16 mouse cellular contexts compared by ENCODE assay signal in the genomic region with DNA sequence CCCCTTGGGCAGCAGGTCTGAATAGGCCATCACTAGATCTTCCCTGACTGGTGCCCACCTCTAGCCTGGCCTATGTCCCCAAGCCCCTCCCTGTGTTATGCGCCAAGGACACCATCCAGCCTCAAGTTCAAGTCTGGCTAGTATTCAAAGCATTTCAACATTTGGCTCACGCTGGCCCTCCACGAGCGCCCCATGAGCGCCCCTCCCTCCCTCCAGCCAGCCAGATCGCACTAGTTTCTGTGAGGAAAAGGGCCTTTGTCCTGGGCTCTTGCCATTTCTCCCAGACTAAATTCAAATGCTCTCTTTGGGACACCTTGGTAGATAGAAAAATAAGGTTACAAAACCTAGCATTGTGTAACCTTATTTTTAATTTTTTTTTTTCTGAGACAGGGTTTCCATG. TPM values are rescaled to one million over a fixed set of nuclear protein-coding genes. Genes with fewer than 3 reads are reported as not detected.
DNase-seq lines count a peak whose midpoint lies in the region; ATAC-seq lines count a peak whose summit lies in the region.
"Had no signal": no experiment of that assay in that cellular context is flagged by ENCODE, and none has a peak within 500 bp of the region (broad histone marks: within the 10 kb centered on the region; RNA-seq: fewer than 3 reads in every experiment).

No protein-coding gene starts in this region.

- no peak overlapping the region for H3K4me3 ChIP-seq in embryonic facial prominence, embryonic 13.5 days
- H3K4me3 ChIP-seq in embryonic facial prominence, embryonic 10.5 days: no peak overlapping the region
- no peak overlapping the region for H3K4me3 ChIP-seq in limb, embryonic 13.5 days
- no peak overlapping the region for H3K4me3 ChIP-seq in limb, embryonic 10.5 days
- no peak overlapping the region for H3K4me3 ChIP-seq in stomach, embryonic 16.5 days (replicated peaks; ENCODE audit: low read length)
- H3K4me3 ChIP-seq: erythroblast, embryonic 14.5 days; left cerebral cortex, adult 2 months; neural tube, embryonic 15.5 days had no signal

- DNase-seq in embryonic facial prominence, embryonic 10.5 days (ENCODE audit: low spot score): no peak
- DNase-seq in limb, embryonic 10.5 days (ENCODE audit: low spot score): no peak
- DNase-seq in adrenal gland, postnatal 25 days: peak; percentile 54
- DNase-seq in gastrocnemius, adult 18-20 months (ENCODE audit: low spot score): no peak
- no peak for DNase-seq in gastrocnemius, postnatal 14 days
- DNase-seq: lung, postnatal 4 days; right cerebral cortex, postnatal 14 days; thymus, postnatal 14 days had no signal

- no peaks in the 10 kb centered on the region for H3K9me3 ChIP-seq in embryonic facial prominence, embryonic 13.5 days
- H3K9me3 ChIP-seq in embryonic facial prominence, embryonic 10.5 days: no peaks in the 10 kb centered on the region
- no peaks in the 10 kb centered on the region for H3K9me3 ChIP-seq in limb, embryonic 13.5 days
- H3K9me3 ChIP-seq in limb, embryonic 10.5 days (replicated peaks): no peaks in the 10 kb centered on the region
- H3K9me3 ChIP-seq in stomach, embryonic 16.5 days (replicated peaks; ENCODE audit: control insufficient read depth, low read length): no peaks in the 10 kb centered on the region
- H3K9me3 ChIP-seq: neural tube, embryonic 15.5 days had no signal

- intact Hi-C loops in gastrocnemius, postnatal 14 days (cut with DNase I; ENCODE audit: low total_unique reads): no loop called here

- WGBS in embryonic facial prominence, embryonic 13.5 days: 91% methylated on average over 6 of the region's 6 CpGs
- WGBS in embryonic facial prominence, embryonic 10.5 days: 91% methylated on average over 6 of the region's 6 CpGs
- WGBS in limb, embryonic 13.5 days: 86% methylated on average over 6 of the region's 6 CpGs
- 92% methylated on average over 6 of the region's 6 CpGs for WGBS in limb, embryonic 10.5 days
- WGBS in stomach, embryonic 16.5 days: 81% methylated on average over 6 of the region's 6 CpGs

- H3K4me1 ChIP-seq in embryonic facial prominence, embryonic 13.5 days: peaks cover 15% of the 10 kb centered on the region
- H3K4me1 ChIP-seq in embryonic facial prominence, embryonic 10.5 days: peaks cover 25% of the 10 kb centered on the region
- peaks cover 18% of the 10 kb centered on the region for H3K4me1 ChIP-seq in limb, embryonic 13.5 days
- peaks cover 24% of the 10 kb centered on the region for H3K4me1 ChIP-seq in limb, embryonic 10.5 days
- H3K4me1 ChIP-seq in stomach, embryonic 16.5 days (ENCODE audit: control insufficient read depth, insufficient read depth, low read length): peaks cover 21% of the 10 kb centered on the region

- H3K4me2 ChIP-seq in embryonic facial prominence, embryonic 13.5 days: no peak overlapping the region
- H3K4me2 ChIP-seq in limb, embryonic 13.5 days (replicated peaks): no peak overlapping the region
- no peak overlapping the region for H3K4me2 ChIP-seq in stomach, embryonic 16.5 days (ENCODE audit: low read depth, low read length)
- H3K4me2 ChIP-seq: neural tube, embryonic 15.5 days had no signal

- no peak for ATAC-seq in embryonic facial prominence, embryonic 13.5 days (ENCODE audit: insufficient number of reproducible peaks, insufficient read depth, low FRiP score, low TSS enrichment, low read depth)
- no peak for ATAC-seq in limb, embryonic 13.5 days (ENCODE audit: low FRiP score, low read depth)
- no peak for ATAC-seq in stomach, embryonic 16.5 days (ENCODE audit: insufficient read depth, low FRiP score)
- ATAC-seq: Patski had no signal

- H3K27me3 ChIP-seq in embryonic facial prominence, embryonic 13.5 days: no peaks in the 10 kb centered on the region
- H3K27me3 ChIP-seq in embryonic facial prominence, embryonic 10.5 days (replicated peaks; ENCODE audit: low read depth, poor library complexity, severe bottlenecking): no peaks in the 10 kb centered on the region; the same call in 1 of the 2 replicates
- H3K27me3 ChIP-seq in limb, embryonic 13.5 days: no peaks in the 10 kb centered on the region
- H3K27me3 ChIP-seq in limb, embryonic 10.5 days (ENCODE audit: low read depth, poor library complexity, severe bottlenecking): no peaks in the 10 kb centered on the region
- no peaks in the 10 kb centered on the region for H3K27me3 ChIP-seq in stomach, embryonic 16.5 days (ENCODE audit: control insufficient read depth, insufficient read depth, low read length)
- H3K27me3 ChIP-seq: Patski had no signal

- H3K36me3 ChIP-seq in embryonic facial prominence, embryonic 13.5 days: peaks cover 53% of the 10 kb centered on the region
- peaks cover 55% of the 10 kb centered on the region for H3K36me3 ChIP-seq in embryonic facial prominence, embryonic 10.5 days (replicated peaks)
- peaks cover 48% of the 10 kb centered on the region for H3K36me3 ChIP-seq in limb, embryonic 13.5 days
- peaks cover 40% of the 10 kb centered on the region for H3K36me3 ChIP-seq in limb, embryonic 10.5 days
- H3K36me3 ChIP-seq in stomach, embryonic 16.5 days (ENCODE audit: control insufficient read depth, insufficient read depth, low read length): peaks cover 5% of the 10 kb centered on the region; the same call in 1 of the 2 replicates

- 0 out of 2 replicates have a peak overlapping the region, but pooled peaks have one; percentile 6 for H3K9ac ChIP-seq in embryonic facial prominence, embryonic 13.5 days
- H3K9ac ChIP-seq in limb, embryonic 13.5 days: peak overlapping the region; percentile 31; the same call in 1 of the 2 replicates
- no peak overlapping the region for H3K9ac ChIP-seq in stomach, embryonic 16.5 days (ENCODE audit: low read length)
- H3K9ac ChIP-seq: liver, embryonic 14.5 days; neural tube, embryonic 15.5 days had no signal

- H3K27ac ChIP-seq in embryonic facial prominence, embryonic 13.5 days: no peak overlapping the region
- no peak overlapping the region for H3K27ac ChIP-seq in embryonic facial prominence, embryonic 10.5 days (replicated peaks)
- no peak overlapping the region for H3K27ac ChIP-seq in limb, embryonic 13.5 days
- H3K27ac ChIP-seq in limb, embryonic 10.5 days: no peak overlapping the region
- H3K27ac ChIP-seq in stomach, embryonic 16.5 days (ENCODE audit: low read length): peak overlapping the region; percentile 70; the same call in 1 of the 2 replicates
- H3K27ac ChIP-seq: left cerebral cortex, adult 2 months; liver, embryonic 14.5 days; neural tube, embryonic 15.5 days had no signal

RNA-seq across cellular contexts. Expression of gene Mif4gd, which starts 3.1 kb away (rescaled TPM):
- polyA plus RNA-seq in embryonic facial prominence, embryonic 13.5 days (2015; fragmentation: Nextera tagmentation; extraction: Ambion mirVana): 20.2 and 20.6 TPM in 2 replicates
- 19.4 and 19.8 TPM in 2 replicates for polyA plus RNA-seq in embryonic facial prominence, embryonic 10.5 days (2016; fragmentation: Nextera tagmentation; extraction: Ambion mirVana)
- polyA plus RNA-seq in limb, embryonic 13.5 days (2015; fragmentation: Nextera tagmentation; extraction: Ambion mirVana): 18.8 and 19.8 TPM in 2 replicates
- polyA plus RNA-seq in limb, embryonic 10.5 days (2016; fragmentation: Nextera tagmentation; extraction: Ambion mirVana): 16.2 and 18.2 TPM in 2 replicates
- 135 and 205 TPM in 2 replicates for total RNA-seq in adrenal gland, postnatal 25 days (2021)
- 35.9 and 47.4 TPM in 2 replicates for polyA plus RNA-seq in stomach, embryonic 16.5 days (2015; fragmentation: Nextera tagmentation; extraction: Ambion mirVana)
- 10 to 100 TPM; 42.3 to 45.0 TPM for total RNA-seq in gastrocnemius, adult 18-20 months (2021)
- total RNA-seq in gastrocnemius, postnatal 14 days (2021): 10 to 100 TPM; 35.7 to 42.9 TPM

RNA-seq across cellular contexts. Expression of gene Gga3, which starts 12.0 kb away (rescaled TPM):
- 18.9 and 24.6 TPM in 2 replicates for polyA plus RNA-seq in embryonic facial prominence, embryonic 13.5 days (2015; fragmentation: Nextera tagmentation; extraction: Ambion mirVana)
- 29.6 and 33.3 TPM in 2 replicates for polyA plus RNA-seq in embryonic facial prominence, embryonic 10.5 days (2016; fragmentation: Nextera tagmentation; extraction: Ambion mirVana)
- polyA plus RNA-seq in limb, embryonic 13.5 days (2015; fragmentation: Nextera tagmentation; extraction: Ambion mirVana): 18.1 and 20.9 TPM in 2 replicates
- polyA plus RNA-seq in limb, embryonic 10.5 days (2016; fragmentation: Nextera tagmentation; extraction: Ambion mirVana): 30.8 and 34.9 TPM in 2 replicates
- total RNA-seq in adrenal gland, postnatal 25 days (2021): 25.4 and 31.1 TPM in 2 replicates
- polyA plus RNA-seq in stomach, embryonic 16.5 days (2015; fragmentation: Nextera tagmentation; extraction: Ambion mirVana): 17.4 and 18.8 TPM in 2 replicates
- 10 to 100 TPM; 15.4 to 18.8 TPM for total RNA-seq in gastrocnemius, adult 18-20 months (2021)
- 10 to 100 TPM; 10.9 to 13.2 TPM for total RNA-seq in gastrocnemius, postnatal 14 days (2021)

RNA-seq across cellular contexts. Expression of gene Mrps7, which starts 12.2 kb away (rescaled TPM):
- polyA plus RNA-seq in embryonic facial prominence, embryonic 13.5 days (2015; fragmentation: Nextera tagmentation; extraction: Ambion mirVana): 92.8 and 95.6 TPM in 2 replicates
- polyA plus RNA-seq in embryonic facial prominence, embryonic 10.5 days (2016; fragmentation: Nextera tagmentation; extraction: Ambion mirVana): 100 and 101 TPM in 2 replicates
- polyA plus RNA-seq in limb, embryonic 13.5 days (2015; fragmentation: Nextera tagmentation; extraction: Ambion mirVana): 91.6 and 93.5 TPM in 2 replicates
- 108 and 120 TPM in 2 replicates for polyA plus RNA-seq in limb, embryonic 10.5 days (2016; fragmentation: Nextera tagmentation; extraction: Ambion mirVana)
- total RNA-seq in adrenal gland, postnatal 25 days (2021): 89.3 and 99.8 TPM in 2 replicates
- 78.5 and 91.1 TPM in 2 replicates for polyA plus RNA-seq in stomach, embryonic 16.5 days (2015; fragmentation: Nextera tagmentation; extraction: Ambion mirVana)
- 10 to 100 TPM; 73.3 to 79.3 TPM for total RNA-seq in gastrocnemius, adult 18-20 months (2021)
- 10 to 100 TPM; 63.6 to 65.4 TPM for total RNA-seq in gastrocnemius, postnatal 14 days (2021)

RNA-seq across cellular contexts. Expression of gene Slc25a19, which starts 12.2 kb away (rescaled TPM):
- polyA plus RNA-seq in embryonic facial prominence, embryonic 13.5 days (2015; fragmentation: Nextera tagmentation; extraction: Ambion mirVana): 25.0 and 28.0 TPM in 2 replicates
- polyA plus RNA-seq in embryonic facial prominence, embryonic 10.5 days (2016; fragmentation: Nextera tagmentation; extraction: Ambion mirVana): 23.5 and 24.6 TPM in 2 replicates
- 28.5 and 30.2 TPM in 2 replicates for polyA plus RNA-seq in limb, embryonic 13.5 days (2015; fragmentation: Nextera tagmentation; extraction: Ambion mirVana)
- 27.2 and 27.8 TPM in 2 replicates for polyA plus RNA-seq in limb, embryonic 10.5 days (2016; fragmentation: Nextera tagmentation; extraction: Ambion mirVana)
- total RNA-seq in adrenal gland, postnatal 25 days (2021): 107 and 114 TPM in 2 replicates
- polyA plus RNA-seq in stomach, embryonic 16.5 days (2015; fragmentation: Nextera tagmentation; extraction: Ambion mirVana): 22.1 and 22.7 TPM in 2 replicates
- total RNA-seq in gastrocnemius, adult 18-20 months (2021): 10 to 100 TPM; 38.8 to 44.4 TPM
- total RNA-seq in gastrocnemius, postnatal 14 days (2021): 10 to 100 TPM; 40.9 to 45.2 TPM

RNA-seq across cellular contexts. Expression of gene Nup85, which starts 51.6 kb away (rescaled TPM):
- polyA plus RNA-seq in embryonic facial prominence, embryonic 13.5 days (2015; fragmentation: Nextera tagmentation; extraction: Ambion mirVana): 180 and 186 TPM in 2 replicates
- polyA plus RNA-seq in embryonic facial prominence, embryonic 10.5 days (2016; fragmentation: Nextera tagmentation; extraction: Ambion mirVana): 252 and 253 TPM in 2 replicates
- 184 and 186 TPM in 2 replicates for polyA plus RNA-seq in limb, embryonic 13.5 days (2015; fragmentation: Nextera tagmentation; extraction: Ambion mirVana)
- 257 and 275 TPM in 2 replicates for polyA plus RNA-seq in limb, embryonic 10.5 days (2016; fragmentation: Nextera tagmentation; extraction: Ambion mirVana)
- total RNA-seq in adrenal gland, postnatal 25 days (2021): 54.0 and 60.7 TPM in 2 replicates
- 138 and 141 TPM in 2 replicates for polyA plus RNA-seq in stomach, embryonic 16.5 days (2015; fragmentation: Nextera tagmentation; extraction: Ambion mirVana)
- total RNA-seq in gastrocnemius, adult 18-20 months (2021): 10 to 100 TPM; 17.8 to 18.0 TPM
- total RNA-seq in gastrocnemius, postnatal 14 days (2021): 10 to 100 TPM; 14.7 to 18.9 TPM
